Mouse (Mus musculus) limb, embryonic 14.5 days (tissue): ENCODE measurements at regions not wholly inside any gene's neighbourhood (a gene's known extent, or its start where the extent isn't known, plus 50 kb on each side); places are given as distances from the start of the nearest gene placed in this dataset.

ENCODE experiments used
- ATAC-seq: fragments of 200-750 bp; cut with Nextera tagmentation; 2 replicates; pipeline ENCODE4 v1.8.0; 2017; ENCODE audit warnings: low read depth, moderate number of reproducible peaks, moderate TSS enrichment; ENCODE audit not compliant: low FRiP score
- DNase-seq: peaks from one replicate; pipeline ENCODE4 v3.0.0-alpha.2; 2015; ENCODE audit warnings: low spot score
- H3K27ac ChIP-seq: fragments of 300-500 bp; sonication (generic); replicated peaks from 2 replicates; pipeline ENCODE4 v1.5.1; 2014; ENCODE audit warnings: low read depth, mild to moderate bottlenecking, low read length, moderate library complexity, mixed read lengths
- H3K27me3 ChIP-seq: fragments of 300-500 bp; sonication (generic); 2 replicates; pipeline ENCODE4 v1.6.1; 2014; ENCODE audit warnings: low read length, mixed read lengths; ENCODE audit not compliant: control insufficient read depth, insufficient read depth
- H3K36me3 ChIP-seq: fragments of 300-500 bp; sonication (generic); 2 replicates; pipeline ENCODE4 v1.6.1; 2014; ENCODE audit warnings: mild to moderate bottlenecking, low read length, moderate library complexity, mixed read lengths; ENCODE audit not compliant: control insufficient read depth, insufficient read depth
- H3K4me1 ChIP-seq: fragments of 300-500 bp; sonication (generic); 2 replicates; pipeline ENCODE4 v1.6.1; 2014; ENCODE audit warnings: antibody characterized with exemption, low read length, mixed read lengths; ENCODE audit not compliant: control insufficient read depth, insufficient read depth
- H3K4me2 ChIP-seq: fragments of 300-500 bp; sonication (generic); replicated peaks from 2 replicates; pipeline ENCODE4 v1.6.1; 2014; ENCODE audit warnings: low read depth, mild to moderate bottlenecking, low read length, moderate library complexity; ENCODE audit not compliant: severe bottlenecking
- H3K4me3 ChIP-seq: fragments of 300-500 bp; sonication (generic); replicated peaks from 2 replicates; pipeline ENCODE4 v1.5.1; 2014; ENCODE audit warnings: low read length
- H3K9ac ChIP-seq: fragments of 300-500 bp; sonication (generic); 2 replicates; pipeline ENCODE4 v1.6.1; 2014; ENCODE audit warnings: mild to moderate bottlenecking, low read depth, low read length, moderate library complexity; ENCODE audit not compliant: severe bottlenecking
- H3K9me3 ChIP-seq: fragments of 300-500 bp; sonication (generic); 2 replicates; pipeline ENCODE4 v1.6.1; 2016; ENCODE audit warnings: low read length; ENCODE audit not compliant: control insufficient read depth
- POLR2A ChIP-seq: fragments of 200-500 bp; IDR thresholded peaks from 2 replicates; pipeline ENCODE4 v1.8.0; 2012; ENCODE audit warnings: inconsistent platforms, mild to moderate bottlenecking, moderate library complexity, borderline replicate concordance; ENCODE audit not compliant: insufficient read depth, insufficient read length; ENCODE audit errors: extremely low read depth
- WGBS: fragments of 180-500 bp; shearing (Covaris S2); extraction: QIAGEN DNeasy Blood & Tissue Kit; methylation state at CpG from one replicate; pipeline ENCODE4 v1.1.7; 2014; 5-methylcytosine and 5-hydroxymethylcytosine counted together

GRCm38 (mm10) chr5:74825517-74826254 is 123.0 kb upstream of the Lnx1 start:
- 41% methylated on average over 5 of the region's 5 CpGs for WGBS

GRCm38 (mm10) chr5:74823719-74824118 is 121.0 kb upstream of the Lnx1 start:
- no peaks in the 10 kb centered on the region for H3K36me3 ChIP-seq
- no peak overlapping the region for H3K9ac ChIP-seq
- H3K4me3 ChIP-seq = no peak overlapping the region
- H3K4me2 ChIP-seq = no peak overlapping the region
- no peaks in the 10 kb centered on the region for H3K9me3 ChIP-seq
- peaks cover 9% of the 10 kb centered on the region for H3K4me1 ChIP-seq
- DNase-seq (no peak), ATAC-seq (no peak)
- no peak overlapping the region for H3K27ac ChIP-seq
- no peaks in the 10 kb centered on the region for H3K27me3 ChIP-seq
- 82% methylated on average over 7 of the region's 7 CpGs for WGBS
- TF ChIP-seq POLR2A = no peak

More at GRCm38 (mm10) chr5:74825517-74826254, 123.0 kb upstream of the Lnx1 start:
- DNase-seq = no peak
- no peak for ATAC-seq
- Histone ChIP-seq H3K27me3 (no peaks in the 10 kb centered on the region), H3K4me2 (no peak overlapping the region), H3K9me3 (no peaks in the 10 kb centered on the region), H3K27ac (no peak overlapping the region), H3K36me3 (no peaks in the 10 kb centered on the region), H3K4me3 (no peak overlapping the region), H3K4me1 (peaks cover 12% of the 10 kb centered on the region), H3K9ac (no peak overlapping the region)
- no peak for TF ChIP-seq POLR2A

GRCm38 (mm10) chr5:74821969-74822368 is 119.3 kb upstream of the Lnx1 start:
- WGBS = 38% methylated on average over 4 of the region's 4 CpGs
- no peak for ATAC-seq

GRCm38 (mm10) chr5:74816523-74816922 is 113.8 kb upstream of the Lnx1 start:
- 15% methylated on average over 5 of the region's 5 CpGs for WGBS
- H3K9me3 ChIP-seq = no peaks in the 10 kb centered on the region
- no peak overlapping the region for H3K4me2 ChIP-seq
- H3K9ac ChIP-seq = no peak overlapping the region
- ATAC-seq (no peak), DNase-seq (peak; percentile 47)
- no peak overlapping the region for H3K27ac ChIP-seq
- H3K4me1 ChIP-seq = peaks cover 10% of the 10 kb centered on the region
- no peak overlapping the region for H3K4me3 ChIP-seq
- no peak for TF ChIP-seq POLR2A
- H3K36me3 ChIP-seq = no peaks in the 10 kb centered on the region
- H3K27me3 ChIP-seq = no peaks in the 10 kb centered on the region

More at GRCm38 (mm10) chr5:74821969-74822368, 119.3 kb upstream of the Lnx1 start:
- H3K36me3 ChIP-seq = no peaks in the 10 kb centered on the region
- H3K9me3 ChIP-seq = no peaks in the 10 kb centered on the region
- no peak overlapping the region for H3K4me3 ChIP-seq
- no peak overlapping the region for H3K4me2 ChIP-seq
- H3K9ac ChIP-seq = no peak overlapping the region
- no peak for TF ChIP-seq POLR2A
- no peak overlapping the region for H3K27ac ChIP-seq
- H3K27me3 ChIP-seq = no peaks in the 10 kb centered on the region
- H3K4me1 ChIP-seq = 0 out of 2 replicates have a peak, but pooled peaks cover 2% of the 10 kb centered on the region
- no peak for DNase-seq

- WGBS = 31% methylated on average over 3 of the region's 3 CpGs
- ATAC-seq = no peak
These were observed 110.7 kb upstream of the Lnx1 start for GRCm38 (mm10) chr5:74813396-74813795.

More at GRCm38 (mm10) chr5:74813396-74813795, 110.7 kb upstream of the Lnx1 start:
- Histone ChIP-seq H3K27me3 (no peaks in the 10 kb centered on the region), H3K9me3 (no peaks in the 10 kb centered on the region), H3K4me1 (peaks cover 10% of the 10 kb centered on the region), H3K9ac (no peak overlapping the region), H3K27ac (no peak overlapping the region), H3K4me2 (no peak overlapping the region), H3K36me3 (no peaks in the 10 kb centered on the region), H3K4me3 (no peak overlapping the region)
- no peak for TF ChIP-seq POLR2A
- DNase-seq = no peak
